Mouse (Mus musculus): ENCODE results near the gene Ctsj. TPM values are rescaled to one million over a fixed set of nuclear protein-coding genes. Genes with fewer than 3 reads are reported as not detected.
"Not testable (repeated sequence)": the region's sequence is repeated elsewhere in the genome, so short reads cannot be mapped to it uniquely, and the experiment has no call there.

Ctsj gene
- polyA plus RNA-seq (2012; fragmentation: generic; extraction: Trizol) = not detected
- long read RNA-seq, experiment 1 = 0 reads
- long read RNA-seq, experiment 2 = 0 reads

DNA sequence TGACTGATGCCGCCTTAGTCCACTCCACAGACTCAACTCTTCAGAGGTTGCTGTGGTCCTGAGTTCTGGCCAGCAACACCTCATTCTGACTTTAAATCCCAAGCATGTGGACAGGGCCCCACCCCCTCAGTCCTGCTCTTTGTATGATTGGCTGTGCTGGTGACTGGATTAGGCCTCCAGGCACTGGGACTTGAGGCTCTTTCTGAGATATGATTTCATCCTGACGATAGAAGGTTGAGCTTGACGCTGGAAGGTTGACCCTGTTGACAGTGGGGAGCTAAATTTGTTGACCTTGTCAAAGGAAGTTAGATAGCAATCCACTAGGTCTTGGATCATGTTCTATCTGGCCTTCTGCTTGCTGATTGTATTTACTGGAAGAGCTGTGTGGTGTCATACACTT, at the start of gene Ctsj:
Gene Ctsj (minus strand): TSS at position 101 of the 400 bp plus-strand sequence.
- Histone ChIP-seq H3K79me3 (ENCODE audit: low read depth) (no peaks in the 10 kb centered on the region), H3K4me3 (ENCODE audit: insufficient read depth, poor library complexity, severe bottlenecking) (no peak within 1 kb of the TSS), H3ac (ENCODE audit: control insufficient read depth, insufficient read length, low read depth) (no peak within 1 kb of the TSS), H3K79me2 (ENCODE audit: control insufficient read depth, insufficient read depth) (no peaks in the 10 kb centered on the region), H3K27me3 (ENCODE audit: control insufficient read depth, insufficient read depth, insufficient read length) (no peaks in the 10 kb centered on the region), H3K36me3 (ENCODE audit: control insufficient read depth, insufficient read depth) (no peaks in the 10 kb centered on the region)
- no peak for TF ChIP-seq FOSL1 (IDR thresholded peaks at IDR 0.05; ENCODE audit: insufficient read depth, low read length, poor library complexity, severe bottlenecking)
- TF ChIP-seq CTCF (IDR thresholded peaks at IDR 0.05; ENCODE audit: control insufficient read depth, insufficient read depth, insufficient read length) = no peak
- no peak for TF ChIP-seq CEBPB (IDR thresholded peaks at IDR 0.05; ENCODE audit: low read depth)
- no peak for TF ChIP-seq USF1 (IDR thresholded peaks at IDR 0.05; ENCODE audit: low read depth)
- no peak for TF ChIP-seq MAX (IDR thresholded peaks at IDR 0.05)
- no peak for TF ChIP-seq MYOG (IDR thresholded peaks at IDR 0.05; ENCODE audit: control insufficient read depth, extremely low read depth, insufficient read length)
- TF ChIP-seq MYOD1 (IDR thresholded peaks at IDR 0.05; ENCODE audit: control insufficient read depth, insufficient read length, low read depth) = no peak

DNA sequence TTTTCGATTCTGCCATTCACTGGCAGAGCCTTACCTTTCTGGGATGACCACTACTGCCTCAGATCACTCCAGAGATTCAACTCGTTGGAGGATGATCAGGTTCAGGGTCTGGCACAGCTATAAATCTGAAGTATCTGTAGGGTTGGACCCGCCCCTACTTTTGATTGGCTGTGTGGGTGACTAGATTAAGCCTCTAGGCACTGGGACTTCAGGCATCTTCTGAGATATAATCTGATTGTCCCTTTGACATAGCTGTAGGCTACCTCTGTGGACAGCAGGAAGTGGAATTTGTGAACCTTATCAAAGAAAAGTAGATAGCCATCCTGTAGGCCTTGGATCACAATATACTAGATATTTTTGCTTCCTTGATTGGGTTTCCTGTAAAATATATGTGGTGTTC, 34.8 kb upstream of the Ctsj start, which contains the start of gene Ctsq:
Gene Ctsq (minus strand): TSS at position 101 of the 400 bp plus-strand sequence.
- Histone ChIP-seq H3K79me3 (ENCODE audit: low read depth) (no peaks in the 10 kb centered on the region), H3ac (ENCODE audit: control insufficient read depth, insufficient read length, low read depth) (no peak within 1 kb of the TSS), H3K79me2 (ENCODE audit: control insufficient read depth, insufficient read depth) (no peaks in the 10 kb centered on the region), H3K4me3 (ENCODE audit: insufficient read depth, poor library complexity, severe bottlenecking) (no peak within 1 kb of the TSS), H3K27me3 (ENCODE audit: control insufficient read depth, insufficient read depth, insufficient read length) (no peaks in the 10 kb centered on the region), H3K36me3 (ENCODE audit: control insufficient read depth, insufficient read depth) (no peaks in the 10 kb centered on the region)
- TF ChIP-seq USF1 (IDR thresholded peaks at IDR 0.05; ENCODE audit: low read depth) (no peak), CTCF (IDR thresholded peaks at IDR 0.05; ENCODE audit: control insufficient read depth, insufficient read depth, insufficient read length) (no peak), CEBPB (IDR thresholded peaks at IDR 0.05; ENCODE audit: low read depth) (no peak), MYOG (IDR thresholded peaks at IDR 0.05; ENCODE audit: control insufficient read depth, extremely low read depth, insufficient read length) (no peak), MYOD1 (IDR thresholded peaks at IDR 0.05; ENCODE audit: control insufficient read depth, insufficient read length, low read depth) (no peak), FOSL1 (IDR thresholded peaks at IDR 0.05; ENCODE audit: insufficient read depth, low read length, poor library complexity, severe bottlenecking) (no peak), MAX (IDR thresholded peaks at IDR 0.05) (no peak)

DNA sequence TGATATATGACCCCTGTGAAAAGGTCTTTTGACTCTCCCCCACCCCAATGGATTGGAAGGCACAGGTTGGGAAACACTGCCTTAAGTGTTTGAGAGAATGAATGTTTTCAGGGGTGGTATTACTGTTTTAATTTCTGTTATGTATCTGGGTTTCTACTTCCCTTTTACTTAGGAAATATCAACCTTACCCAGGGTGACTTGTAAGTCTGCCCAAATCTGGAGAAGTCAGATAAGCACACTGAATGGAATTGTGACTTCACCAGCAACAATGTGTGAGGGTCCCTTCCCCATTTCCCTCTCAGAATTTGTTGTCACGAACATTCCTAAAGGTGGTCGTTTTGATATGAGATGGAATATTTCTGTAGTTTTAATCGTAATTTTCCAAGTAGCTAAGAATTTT, 17.0 kb upstream of the Ctsj start:
- H3ac ChIP-seq (ENCODE audit: control insufficient read depth, insufficient read length, low read depth) = no peak overlapping the region
- H3K79me3 ChIP-seq (ENCODE audit: low read depth) = no peaks in the 10 kb centered on the region
- TF ChIP-seq FOSL1 (IDR thresholded peaks at IDR 0.05; ENCODE audit: insufficient read depth, low read length, poor library complexity, severe bottlenecking) (no peak), CTCF (IDR thresholded peaks at IDR 0.05; ENCODE audit: control insufficient read depth, insufficient read depth, insufficient read length) (no peak), CEBPB (IDR thresholded peaks at IDR 0.05; ENCODE audit: low read depth) (no peak), USF1 (IDR thresholded peaks at IDR 0.05; ENCODE audit: low read depth) (no peak), MAX (IDR thresholded peaks at IDR 0.05) (no peak), MYOG (IDR thresholded peaks at IDR 0.05; ENCODE audit: control insufficient read depth, extremely low read depth, insufficient read length) (no peak), MYOD1 (IDR thresholded peaks at IDR 0.05; ENCODE audit: control insufficient read depth, insufficient read length, low read depth) (no peak)
- no peak overlapping the region for H3K4me3 ChIP-seq (ENCODE audit: insufficient read depth, poor library complexity, severe bottlenecking)
- H3K36me3 ChIP-seq (ENCODE audit: control insufficient read depth, insufficient read depth) = no peaks in the 10 kb centered on the region
- H3K27me3 ChIP-seq (ENCODE audit: control insufficient read depth, insufficient read depth, insufficient read length) = no peaks in the 10 kb centered on the region
- no peaks in the 10 kb centered on the region for H3K79me2 ChIP-seq (ENCODE audit: control insufficient read depth, insufficient read depth)

DNA sequence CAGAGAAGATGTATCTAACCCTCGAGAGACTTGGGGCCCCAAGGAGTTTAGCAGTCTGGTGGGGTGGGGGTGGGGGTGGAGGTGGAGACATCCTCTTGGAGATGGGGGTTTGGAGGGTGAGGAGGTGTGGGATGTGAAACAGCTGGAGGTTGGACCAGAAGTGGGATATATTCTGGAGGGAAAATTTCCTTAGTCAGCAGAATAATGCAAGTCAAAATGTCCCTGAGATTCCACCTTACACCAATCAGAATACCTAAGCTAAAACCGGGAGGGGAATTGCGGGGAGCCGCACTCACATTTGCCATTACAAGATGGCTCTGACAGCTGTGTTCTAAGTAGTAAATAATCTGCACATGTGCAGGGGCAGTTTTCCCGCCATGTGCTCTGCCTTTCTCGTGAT, 16.1 kb upstream of the Ctsj start:
- Histone ChIP-seq H3K4me3 (ENCODE audit: insufficient read depth, poor library complexity, severe bottlenecking) (no peak overlapping the region), H3ac (ENCODE audit: control insufficient read depth, insufficient read length, low read depth) (no peak overlapping the region)

DNA sequence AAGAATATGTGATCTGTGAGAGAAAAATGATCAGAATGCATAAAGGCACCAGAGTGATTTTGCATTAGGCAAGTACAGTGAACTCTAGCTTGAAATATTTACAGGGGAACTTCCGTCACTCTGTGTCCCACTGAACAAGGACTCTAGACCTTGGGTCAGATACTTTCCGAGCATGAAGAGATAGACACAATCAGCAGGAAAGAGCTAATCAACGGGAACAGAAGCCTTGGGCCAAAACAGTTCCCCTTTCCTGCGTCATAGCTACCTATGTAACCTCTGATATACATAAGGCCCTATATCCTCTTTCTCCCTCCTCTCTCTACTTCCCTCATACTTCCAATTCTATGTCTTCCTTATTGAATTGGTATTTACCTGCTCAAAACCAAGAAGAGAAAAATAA, 4.4 kb upstream of the Ctsj start:
- no peak overlapping the region for H3ac ChIP-seq (ENCODE audit: control insufficient read depth, insufficient read length, low read depth)
- H3K27me3 ChIP-seq (ENCODE audit: control insufficient read depth, insufficient read depth, insufficient read length) = no peaks in the 10 kb centered on the region
- H3K79me2 ChIP-seq (ENCODE audit: control insufficient read depth, insufficient read depth) = no peaks in the 10 kb centered on the region
- H3K4me3 ChIP-seq (ENCODE audit: insufficient read depth, poor library complexity, severe bottlenecking) = no peak overlapping the region
- TF ChIP-seq MAX (IDR thresholded peaks at IDR 0.05) = no peak
- TF ChIP-seq FOSL1 (IDR thresholded peaks at IDR 0.05; ENCODE audit: insufficient read depth, low read length, poor library complexity, severe bottlenecking) = no peak
- no peak for TF ChIP-seq CTCF (IDR thresholded peaks at IDR 0.05; ENCODE audit: control insufficient read depth, insufficient read depth, insufficient read length)
- no peak for TF ChIP-seq MYOG (IDR thresholded peaks at IDR 0.05; ENCODE audit: control insufficient read depth, extremely low read depth, insufficient read length)
- TF ChIP-seq MYOD1 (IDR thresholded peaks at IDR 0.05; ENCODE audit: control insufficient read depth, insufficient read length, low read depth) = no peak
- no peak for TF ChIP-seq USF1 (IDR thresholded peaks at IDR 0.05; ENCODE audit: low read depth)
- TF ChIP-seq CEBPB (IDR thresholded peaks at IDR 0.05; ENCODE audit: low read depth) = no peak
- H3K79me3 ChIP-seq (ENCODE audit: low read depth) = no peaks in the 10 kb centered on the region
- H3K36me3 ChIP-seq (ENCODE audit: control insufficient read depth, insufficient read depth) = no peaks in the 10 kb centered on the region

More for the DNA sequence above, 16.1 kb upstream of the Ctsj start:
- Histone ChIP-seq H3K36me3 (ENCODE audit: control insufficient read depth, insufficient read depth) (no peaks in the 10 kb centered on the region), H3K79me3 (ENCODE audit: low read depth) (no peaks in the 10 kb centered on the region), H3K79me2 (ENCODE audit: control insufficient read depth, insufficient read depth) (no peaks in the 10 kb centered on the region), H3K27me3 (ENCODE audit: control insufficient read depth, insufficient read depth, insufficient read length) (no peaks in the 10 kb centered on the region)
- TF ChIP-seq USF1 (IDR thresholded peaks at IDR 0.05; ENCODE audit: low read depth) (no peak), MAX (IDR thresholded peaks at IDR 0.05) (no peak), CEBPB (IDR thresholded peaks at IDR 0.05; ENCODE audit: low read depth) (no peak), FOSL1 (IDR thresholded peaks at IDR 0.05; ENCODE audit: insufficient read depth, low read length, poor library complexity, severe bottlenecking) (no peak)

DNA sequence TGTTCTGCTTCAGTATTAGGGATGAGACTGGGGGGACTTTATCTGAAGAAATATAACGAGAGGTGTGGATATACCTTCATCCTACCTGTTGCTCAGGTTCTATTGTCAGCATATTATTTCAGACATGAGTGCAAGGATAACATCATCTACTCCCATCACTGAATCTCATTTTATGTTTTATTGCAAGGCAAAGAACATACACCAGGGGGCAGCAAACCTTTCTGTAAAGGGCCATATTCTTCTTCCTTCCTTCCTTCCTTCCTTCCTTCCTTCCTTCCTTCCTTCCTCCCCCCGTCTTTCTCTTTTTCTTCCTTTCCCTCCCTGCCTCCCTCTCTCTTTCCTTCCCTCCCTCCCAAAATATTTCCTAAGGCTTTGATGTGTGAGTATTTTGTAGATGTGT, 8.2 kb downstream of the Ctsj start:
- H3K79me2 ChIP-seq (ENCODE audit: control insufficient read depth, insufficient read depth) = no peaks in the 10 kb centered on the region
- no peak overlapping the region for H3ac ChIP-seq (ENCODE audit: control insufficient read depth, insufficient read length, low read depth)
- no peaks in the 10 kb centered on the region for H3K27me3 ChIP-seq (ENCODE audit: control insufficient read depth, insufficient read depth, insufficient read length)
- H3K4me3 ChIP-seq (ENCODE audit: insufficient read depth, poor library complexity, severe bottlenecking) = no peak overlapping the region
- H3K36me3 ChIP-seq (ENCODE audit: control insufficient read depth, insufficient read depth) = no peaks in the 10 kb centered on the region
- TF ChIP-seq USF1 (IDR thresholded peaks at IDR 0.05; ENCODE audit: low read depth) (no peak), CTCF (IDR thresholded peaks at IDR 0.05; ENCODE audit: control insufficient read depth, insufficient read depth, insufficient read length) (no peak), CEBPB (IDR thresholded peaks at IDR 0.05; ENCODE audit: low read depth) (no peak), MYOD1 (IDR thresholded peaks at IDR 0.05; ENCODE audit: control insufficient read depth, insufficient read length, low read depth) (no peak)
- no peaks in the 10 kb centered on the region for H3K79me3 ChIP-seq (ENCODE audit: low read depth)

DNA sequence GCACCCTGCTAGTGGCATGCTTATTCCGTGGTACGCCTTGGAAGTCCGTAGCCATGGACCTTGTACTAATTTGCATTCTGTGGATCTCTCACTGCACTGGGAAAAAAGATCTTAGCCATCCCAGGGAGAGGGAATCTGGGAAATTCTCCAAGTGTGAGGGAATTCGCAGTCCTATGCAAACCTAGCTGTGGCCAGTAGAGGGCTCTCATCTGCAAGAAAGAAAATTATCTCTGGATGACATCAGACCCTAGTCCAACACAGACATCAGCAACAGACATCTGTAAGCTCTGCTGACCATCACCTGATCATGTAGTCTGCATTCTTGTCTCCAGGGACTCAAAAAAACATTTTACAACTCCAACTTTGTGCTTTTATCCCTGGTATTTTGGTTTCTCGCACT, 18.8 kb downstream of the Ctsj start:
- H3K36me3 ChIP-seq (ENCODE audit: control insufficient read depth, insufficient read depth); H3K79me3 ChIP-seq (ENCODE audit: low read depth); H3K4me3 ChIP-seq (ENCODE audit: insufficient read depth, poor library complexity, severe bottlenecking); H3ac ChIP-seq (ENCODE audit: control insufficient read depth, insufficient read length, low read depth); H3K79me2 ChIP-seq (ENCODE audit: control insufficient read depth, insufficient read depth); H3K27me3 ChIP-seq (ENCODE audit: control insufficient read depth, insufficient read depth, insufficient read length): not testable (repeated sequence)

DNA sequence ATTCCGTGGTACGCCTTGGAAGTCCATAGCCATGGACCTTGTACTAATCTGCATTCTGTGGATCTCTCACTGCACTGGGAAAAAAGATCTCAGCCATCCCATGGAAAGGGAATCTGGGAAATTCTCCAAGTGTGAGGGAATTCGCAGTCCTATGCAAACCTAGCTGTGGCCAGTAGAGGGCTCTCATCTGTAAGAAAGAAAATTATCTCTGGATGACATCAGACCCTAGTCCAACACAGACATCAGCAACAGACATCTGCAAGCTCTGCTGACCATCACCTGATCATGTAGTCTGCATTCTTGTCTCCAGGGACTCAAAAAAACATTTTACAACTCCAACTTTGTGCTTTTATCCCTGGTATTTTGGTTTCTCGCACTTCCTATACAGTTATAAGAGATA, 33.4 kb downstream of the Ctsj start:
- not testable (repeated sequence) for H3K79me3 ChIP-seq (ENCODE audit: low read depth); H3ac ChIP-seq (ENCODE audit: control insufficient read depth, insufficient read length, low read depth); H3K79me2 ChIP-seq (ENCODE audit: control insufficient read depth, insufficient read depth); H3K27me3 ChIP-seq (ENCODE audit: control insufficient read depth, insufficient read depth, insufficient read length); H3K4me3 ChIP-seq (ENCODE audit: insufficient read depth, poor library complexity, severe bottlenecking); H3K36me3 ChIP-seq (ENCODE audit: control insufficient read depth, insufficient read depth)

DNA sequence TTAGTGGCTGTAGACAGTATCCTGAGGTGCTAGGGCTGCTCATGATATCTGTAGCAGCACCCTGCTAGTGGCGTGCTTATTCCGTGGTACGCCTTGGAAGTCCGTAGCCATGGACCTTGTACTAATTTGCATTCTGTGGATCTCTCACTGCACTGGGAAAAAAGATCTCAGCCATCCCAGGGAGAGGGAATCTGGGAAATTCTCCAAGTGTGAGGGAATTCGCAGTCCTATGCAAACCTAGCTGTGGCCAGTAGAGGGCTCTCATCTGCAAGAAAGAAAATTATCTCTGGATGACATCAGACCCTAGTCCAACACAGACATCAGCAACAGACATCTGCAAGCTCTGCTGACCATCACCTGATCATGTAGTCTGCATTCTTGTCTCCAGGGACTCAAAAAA, 41.8 kb downstream of the Ctsj start:
- not testable (repeated sequence) for H3K36me3 ChIP-seq (ENCODE audit: control insufficient read depth, insufficient read depth); H3K27me3 ChIP-seq (ENCODE audit: control insufficient read depth, insufficient read depth, insufficient read length); H3K79me2 ChIP-seq (ENCODE audit: control insufficient read depth, insufficient read depth); H3ac ChIP-seq (ENCODE audit: control insufficient read depth, insufficient read length, low read depth); H3K79me3 ChIP-seq (ENCODE audit: low read depth); H3K4me3 ChIP-seq (ENCODE audit: insufficient read depth, poor library complexity, severe bottlenecking)

Data from C2C12 (cell line).